8 mouse cellular contexts compared by ENCODE assay signal in genomic region chr2:6872894-6873255, GRCm38 (mm10).
DNase-seq lines count a peak whose midpoint lies in the region; ATAC-seq and TF ChIP-seq lines count a peak whose summit lies in the region.

No protein-coding gene starts in this region.

- no peak for DNase-seq in gastrocnemius, adult 2 months
- DNase-seq in gastrocnemius, postnatal 36 days, result no peak
- DNase-seq in CD8-positive naive resting alpha-beta T cell, adult 2 months (ENCODE audit: low read depth in 2 of 2, low spot score in 2 of 2), result peak; percentile 12
- DNase-seq in forebrain, embryonic 14.5 days (ENCODE audit: low spot score), result no peak
- no peak for DNase-seq in natural killer cell, adult 2 months (ENCODE audit: low spot score in 2 of 2)
- no peak for DNase-seq in gastrocnemius, postnatal 4 days (ENCODE audit: low spot score in 2 of 2)
- DNase-seq in urinary bladder, adult 18-20 months (ENCODE audit: low spot score in 2 of 2), result no peak

- WGBS in forebrain, embryonic 14.5 days, result 3% methylated on average over 10 of the region's 10 CpGs
- WGBS in liver, embryonic 15.5 days (ENCODE audit: insufficient replicate concordance), result 12% methylated on average over 10 of the region's 10 CpGs

- no peak; the same call in 1 of the 2 replicates for ATAC-seq in forebrain, embryonic 14.5 days
- peak; percentile 51; the same call in 1 of the 2 replicates for ATAC-seq in liver, embryonic 15.5 days (ENCODE audit: insufficient read depth)

- H3K9me3 ChIP-seq in forebrain, embryonic 14.5 days (replicated peaks; ENCODE audit: control insufficient read depth, low read length), result no peaks in the 10 kb centered on the region
- H3K9me3 ChIP-seq in liver, embryonic 15.5 days (replicated peaks), result no peaks in the 10 kb centered on the region

- peak overlapping the region; percentile 99 for H3K9ac ChIP-seq in forebrain, embryonic 14.5 days (ENCODE audit: low read length)
- H3K9ac ChIP-seq in liver, embryonic 15.5 days, result peak overlapping the region; percentile 21; the same call in 1 of the 2 replicates

- H3K36me3 ChIP-seq in forebrain, embryonic 14.5 days (ENCODE audit: control insufficient read depth, insufficient read depth, low read length), result no peaks in the 10 kb centered on the region
- no peaks in the 10 kb centered on the region for H3K36me3 ChIP-seq in liver, embryonic 15.5 days (replicated peaks)

- peak overlapping the region; percentile 94 for H3K4me3 ChIP-seq in gastrocnemius, adult 2 months
- H3K4me3 ChIP-seq in forebrain, embryonic 14.5 days (ENCODE audit: low read depth, low read length), result peak overlapping the region; percentile 87
- peak overlapping the region; percentile 56 for H3K4me3 ChIP-seq in liver, embryonic 15.5 days (replicated peaks)

- peak overlapping the region; percentile 84 for H3K4me2 ChIP-seq in forebrain, embryonic 14.5 days (ENCODE audit: low read length)
- peak overlapping the region; percentile 83 for H3K4me2 ChIP-seq in liver, embryonic 15.5 days

- H3K4me1 ChIP-seq in forebrain, embryonic 14.5 days (ENCODE audit: control insufficient read depth, insufficient read depth, low read length), result peaks cover 47% of the 10 kb centered on the region
- peaks cover 8% of the 10 kb centered on the region; the same call in 1 of the 2 replicates for H3K4me1 ChIP-seq in liver, embryonic 15.5 days (replicated peaks)

- intact Hi-C loops in gastrocnemius, adult 2 months (cut with DNase I), result loop anchor here (5.0 to 10.0 kb wide), 2 partner anchors 146 to 212 kb away; no protein-coding TSS in a partner anchor
- intact Hi-C loops in gastrocnemius, postnatal 36 days (cut with DNase I), result loop anchor here (10.0 kb wide), 1 partner anchor 128 kb away; no protein-coding TSS in a partner anchor

- no peak for TF ChIP-seq CTCF in gastrocnemius, adult 2 months (IDR thresholded peaks at IDR 0.05)

- no peaks in the 10 kb centered on the region for H3K27me3 ChIP-seq in forebrain, embryonic 14.5 days (replicated peaks; ENCODE audit: control insufficient read depth, insufficient read depth, low read length)
- H3K27me3 ChIP-seq in liver, embryonic 15.5 days, result peaks cover 65% of the 10 kb centered on the region

- H3K27ac ChIP-seq in gastrocnemius, adult 2 months, result peak overlapping the region; percentile 99
- H3K27ac ChIP-seq in forebrain, embryonic 14.5 days (ENCODE audit: low read depth, low read length), result peak overlapping the region; percentile 98
- no peak overlapping the region for H3K27ac ChIP-seq in liver, embryonic 15.5 days (replicated peaks)

Comparison
In these comparisons a context has a peak if more than half of its experiments do, and no peak if none do; other contexts are left out.
1. DNase-seq: peak in CD8-positive naive resting alpha-beta T cell, adult 2 months (2 of 2); none in gastrocnemius, adult 2 months (single experiment), gastrocnemius, postnatal 36 days (0 of 2), forebrain, embryonic 14.5 days (single experiment), natural killer cell, adult 2 months (0 of 2), gastrocnemius, postnatal 4 days (0 of 2) and urinary bladder, adult 18-20 months (0 of 2).
2. Peak in every context shown above with its lines, with median percentiles within 50 percentile points of each other: H3K4me3 ChIP-seq.